Mouse (Mus musculus): ENCODE results near the gene Slc25a33. TPM values are rescaled to one million over a fixed set of nuclear protein-coding genes. Genes with fewer than 3 reads are reported as not detected.

Gene Slc25a33
- polyA plus RNA-seq, 1 experiment from 2014 or later = 48.4 TPM

- H3K27me3 ChIP-seq (ENCODE audit: control insufficient read depth, insufficient read depth, low read length) = no peaks in the 10 kb centered on the region
- H3K9me3 ChIP-seq (ENCODE audit: control insufficient read depth, low read length) = no peaks in the 10 kb centered on the region
- no peaks in the 10 kb centered on the region for H3K4me1 ChIP-seq (ENCODE audit: control insufficient read depth, insufficient read depth, low read length)
- no peak overlapping the region for H3K27ac ChIP-seq (ENCODE audit: low read depth, low read length)
- H3K36me3 ChIP-seq (ENCODE audit: control insufficient read depth, insufficient read depth, low read length) = peaks cover 58% of the 10 kb centered on the region
- no peak overlapping the region for H3K4me3 ChIP-seq (ENCODE audit: low read depth, low read length)
- 90% methylated on average over 8 of the region's 8 CpGs for WGBS
- no peak overlapping the region for H3K4me2 ChIP-seq (ENCODE audit: low read depth, low read length)
- H3K9ac ChIP-seq (replicated peaks; ENCODE audit: low read depth, low read length) = no peak overlapping the region
- no peak for ATAC-seq (ENCODE audit: low read depth)
These were observed 52.9 kb downstream of the Slc25a33 start for GRCm38 (mm10) chr4:149721163-149721562.

- Histone ChIP-seq H3K9me3 (ENCODE audit: control insufficient read depth, low read length) (no peaks in the 10 kb centered on the region), H3K4me2 (ENCODE audit: low read depth, low read length) (no peak overlapping the region), H3K4me3 (ENCODE audit: low read depth, low read length) (no peak overlapping the region), H3K27me3 (ENCODE audit: control insufficient read depth, insufficient read depth, low read length) (no peaks in the 10 kb centered on the region), H3K4me1 (ENCODE audit: control insufficient read depth, insufficient read depth, low read length) (no peaks in the 10 kb centered on the region), H3K27ac (ENCODE audit: low read depth, low read length) (no peak overlapping the region), H3K36me3 (ENCODE audit: control insufficient read depth, insufficient read depth, low read length) (peaks cover 51% of the 10 kb centered on the region), H3K9ac (replicated peaks; ENCODE audit: low read depth, low read length) (no peak overlapping the region)
- 89% methylated on average over 6 of the region's 6 CpGs for WGBS
- ATAC-seq (ENCODE audit: low read depth) = no peak
These were observed 54.4 kb downstream of the Slc25a33 start for GRCm38 (mm10) chr4:149719686-149720085.

GRCm38 (mm10) chr4:149714542-149714941, 59.5 kb downstream of the Slc25a33 start:
- ATAC-seq (ENCODE audit: low read depth) = no peak
- Histone ChIP-seq H3K9me3 (ENCODE audit: control insufficient read depth, low read length) (no peaks in the 10 kb centered on the region), H3K4me2 (ENCODE audit: low read depth, low read length) (no peak overlapping the region), H3K9ac (replicated peaks; ENCODE audit: low read depth, low read length) (no peak overlapping the region), H3K36me3 (ENCODE audit: control insufficient read depth, insufficient read depth, low read length) (peaks cover 32% of the 10 kb centered on the region), H3K27ac (ENCODE audit: low read depth, low read length) (no peak overlapping the region), H3K27me3 (ENCODE audit: control insufficient read depth, insufficient read depth, low read length) (no peaks in the 10 kb centered on the region), H3K4me1 (ENCODE audit: control insufficient read depth, insufficient read depth, low read length) (no peaks in the 10 kb centered on the region), H3K4me3 (ENCODE audit: low read depth, low read length) (no peak overlapping the region)
- 85% methylated on average over 3 of the region's 3 CpGs for WGBS

GRCm38 (mm10) chr4:149711955-149712354, 62.1 kb downstream of the Slc25a33 start:
- no peak overlapping the region for H3K9ac ChIP-seq (replicated peaks; ENCODE audit: low read depth, low read length)
- no peaks in the 10 kb centered on the region for H3K27me3 ChIP-seq (ENCODE audit: control insufficient read depth, insufficient read depth, low read length)
- no peaks in the 10 kb centered on the region for H3K4me1 ChIP-seq (ENCODE audit: control insufficient read depth, insufficient read depth, low read length)
- ATAC-seq (ENCODE audit: low read depth) = no peak
- peaks cover 11% of the 10 kb centered on the region for H3K36me3 ChIP-seq (ENCODE audit: control insufficient read depth, insufficient read depth, low read length)
- no peak overlapping the region for H3K4me2 ChIP-seq (ENCODE audit: low read depth, low read length)
- H3K27ac ChIP-seq (ENCODE audit: low read depth, low read length) = no peak overlapping the region
- no peak overlapping the region for H3K4me3 ChIP-seq (ENCODE audit: low read depth, low read length)
- H3K9me3 ChIP-seq (ENCODE audit: control insufficient read depth, low read length) = no peaks in the 10 kb centered on the region
- 19% methylated on average over 7 of the region's 7 CpGs for WGBS

GRCm38 (mm10) chr4:149711485-149711884, 62.6 kb downstream of the Slc25a33 start:
- H3K9ac ChIP-seq (replicated peaks; ENCODE audit: low read depth, low read length) = no peak overlapping the region
- H3K36me3 ChIP-seq (ENCODE audit: control insufficient read depth, insufficient read depth, low read length) = peaks cover 6% of the 10 kb centered on the region
- 89% methylated on average over 5 of the region's 5 CpGs for WGBS
- ATAC-seq (ENCODE audit: low read depth) = no peak
- H3K27me3 ChIP-seq (ENCODE audit: control insufficient read depth, insufficient read depth, low read length) = no peaks in the 10 kb centered on the region
- H3K4me3 ChIP-seq (ENCODE audit: low read depth, low read length) = no peak overlapping the region
- H3K27ac ChIP-seq (ENCODE audit: low read depth, low read length) = no peak overlapping the region
- no peaks in the 10 kb centered on the region for H3K4me1 ChIP-seq (ENCODE audit: control insufficient read depth, insufficient read depth, low read length)
- H3K9me3 ChIP-seq (ENCODE audit: control insufficient read depth, low read length) = no peaks in the 10 kb centered on the region
- H3K4me2 ChIP-seq (ENCODE audit: low read depth, low read length) = no peak overlapping the region

GRCm38 (mm10) chr4:149710510-149710909, 63.6 kb downstream of the Slc25a33 start:
- Histone ChIP-seq H3K4me2 (ENCODE audit: low read depth, low read length) (no peak overlapping the region), H3K4me3 (ENCODE audit: low read depth, low read length) (no peak overlapping the region), H3K4me1 (ENCODE audit: control insufficient read depth, insufficient read depth, low read length) (no peaks in the 10 kb centered on the region), H3K27ac (ENCODE audit: low read depth, low read length) (no peak overlapping the region; the same call in 1 of the 2 replicates), H3K9me3 (ENCODE audit: control insufficient read depth, low read length) (no peaks in the 10 kb centered on the region), H3K27me3 (ENCODE audit: control insufficient read depth, insufficient read depth, low read length) (no peaks in the 10 kb centered on the region), H3K36me3 (ENCODE audit: control insufficient read depth, insufficient read depth, low read length) (no peaks in the 10 kb centered on the region; the same call in 1 of the 2 replicates), H3K9ac (replicated peaks; ENCODE audit: low read depth, low read length) (no peak overlapping the region)
- ATAC-seq (ENCODE audit: low read depth) = peak; percentile 49; the same call in 1 of the 2 replicates
- 18% methylated on average over 5 of the region's 5 CpGs for WGBS

- WGBS = 92% methylated on average over 8 of the region's 8 CpGs
These were observed 68.1 kb downstream of the Slc25a33 start for GRCm38 (mm10) chr4:149705941-149706340.

GRCm38 (mm10) chr4:149705298-149705697, 68.8 kb downstream of the Slc25a33 start:
- Histone ChIP-seq H3K9ac (replicated peaks; ENCODE audit: low read depth, low read length) (no peak overlapping the region), H3K9me3 (ENCODE audit: control insufficient read depth, low read length) (no peaks in the 10 kb centered on the region), H3K36me3 (ENCODE audit: control insufficient read depth, insufficient read depth, low read length) (no peaks in the 10 kb centered on the region), H3K4me3 (ENCODE audit: low read depth, low read length) (no peak overlapping the region), H3K4me2 (ENCODE audit: low read depth, low read length) (no peak overlapping the region), H3K4me1 (ENCODE audit: control insufficient read depth, insufficient read depth, low read length) (no peaks in the 10 kb centered on the region), H3K27me3 (ENCODE audit: control insufficient read depth, insufficient read depth, low read length) (no peaks in the 10 kb centered on the region), H3K27ac (ENCODE audit: low read depth, low read length) (no peak overlapping the region)
- WGBS = 80% methylated on average over 7 of the region's 7 CpGs
- ATAC-seq (ENCODE audit: low read depth) = no peak

More at GRCm38 (mm10) chr4:149705941-149706340, 68.1 kb downstream of the Slc25a33 start:
- Histone ChIP-seq H3K4me2 (ENCODE audit: low read depth, low read length) (no peak overlapping the region), H3K27ac (ENCODE audit: low read depth, low read length) (no peak overlapping the region), H3K9me3 (ENCODE audit: control insufficient read depth, low read length) (no peaks in the 10 kb centered on the region), H3K9ac (replicated peaks; ENCODE audit: low read depth, low read length) (no peak overlapping the region), H3K4me1 (ENCODE audit: control insufficient read depth, insufficient read depth, low read length) (no peaks in the 10 kb centered on the region), H3K36me3 (ENCODE audit: control insufficient read depth, insufficient read depth, low read length) (no peaks in the 10 kb centered on the region), H3K27me3 (ENCODE audit: control insufficient read depth, insufficient read depth, low read length) (no peaks in the 10 kb centered on the region), H3K4me3 (ENCODE audit: low read depth, low read length) (no peak overlapping the region)
- ATAC-seq (ENCODE audit: low read depth) = no peak

GRCm38 (mm10) chr4:149702210-149702979, 71.7 kb downstream of the Slc25a33 start, which contains the start of gene Pik3cd:
Gene Pik3cd (minus strand): TSS chr4:149702571.
- Histone ChIP-seq H3K9ac (replicated peaks; ENCODE audit: low read depth, low read length) (no peak within 1 kb of the TSS), H3K9me3 (ENCODE audit: control insufficient read depth, low read length) (no peaks in the 10 kb centered on the region), H3K36me3 (ENCODE audit: control insufficient read depth, insufficient read depth, low read length) (no peaks in the 10 kb centered on the region), H3K4me2 (ENCODE audit: low read depth, low read length) (no peak within 1 kb of the TSS), H3K27me3 (ENCODE audit: control insufficient read depth, insufficient read depth, low read length) (no peaks in the 10 kb centered on the region), H3K4me1 (ENCODE audit: control insufficient read depth, insufficient read depth, low read length) (peaks cover 5% of the 10 kb centered on the region), H3K4me3 (ENCODE audit: low read depth, low read length) (no peak within 1 kb of the TSS), H3K27ac (ENCODE audit: low read depth, low read length) (no peak within 1 kb of the TSS)
- whole genome bisulfite sequencing = 69% methylated on average over 19 of the region's 19 CpGs
- no peak for ATAC-seq (ENCODE audit: low read depth)

Measured in neural tube, embryonic 14.5 days (tissue).